Mouse (Mus musculus): ENCODE results near the gene Stpg3. TPM values are rescaled to one million over a fixed set of nuclear protein-coding genes. Genes with fewer than 3 reads are reported as not detected.

Gene Stpg3
- total RNA-seq, 2 experiments from 2014 or later, result not detected

GRCm38 (mm10) chr2:25178285-25178972 lies 36.0 kb downstream of the Stpg3 start:
- no peak for DNase-seq

GRCm38 (mm10) chr2:25177685-25178084 lies 36.8 kb downstream of the Stpg3 start:
- DNase-seq, result no peak

GRCm38 (mm10) chr2:25177076-25177475 lies 37.4 kb downstream of the Stpg3 start:
- DNase-seq, result no peak

- DNase-seq, result no peak
Measured at GRCm38 (mm10) chr2:25176573-25176972, 37.9 kb downstream of the Stpg3 start.

DNA sequence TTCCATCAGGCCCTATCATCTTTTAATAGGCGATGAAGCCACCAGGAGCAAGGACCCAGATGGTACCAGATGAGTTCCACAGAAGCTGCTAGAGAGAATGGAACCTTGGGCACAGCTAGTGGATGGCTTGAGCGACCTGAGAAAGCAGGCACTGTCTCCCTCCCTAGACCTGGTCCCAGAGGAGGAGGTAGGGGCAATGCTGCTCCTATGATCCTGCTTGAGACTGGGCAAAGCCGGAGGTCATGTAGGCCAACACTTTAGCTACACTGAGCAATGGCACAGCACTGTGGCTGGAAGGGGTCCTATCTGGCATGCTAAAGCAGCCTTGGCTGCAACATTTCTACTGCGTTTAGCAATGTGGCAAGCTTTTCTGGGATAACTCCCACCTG lies 38.8 kb downstream of the Stpg3 start:
- DNase-seq, result no peak

- no peak for DNase-seq
Measured at GRCm38 (mm10) chr2:25174866-25175689, 39.4 kb downstream of the Stpg3 start.

DNA sequence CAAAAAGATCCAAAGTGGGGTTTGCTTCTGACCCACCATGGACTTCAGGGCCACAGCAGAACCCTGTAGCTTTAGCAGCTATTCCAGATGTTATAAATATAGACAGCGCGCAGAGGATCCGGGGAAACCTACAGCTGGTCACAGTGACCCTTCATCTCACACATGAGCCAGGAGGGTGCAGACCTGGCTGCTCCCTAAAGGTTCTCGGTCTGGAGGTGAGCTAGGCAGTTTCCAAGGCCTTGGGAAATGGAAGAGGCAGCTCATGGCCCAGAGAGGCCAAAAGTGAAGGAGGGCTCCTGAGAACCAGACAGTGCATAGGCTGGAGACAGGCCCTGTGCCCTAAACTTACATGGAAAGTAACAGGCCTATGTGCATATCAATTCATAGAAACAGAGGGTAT lies 40.6 kb downstream of the Stpg3 start:
- DNase-seq, result no peak

GRCm38 (mm10) chr2:25172629-25173028 lies 41.8 kb downstream of the Stpg3 start:
- DNase-seq, result no peak

DNA sequence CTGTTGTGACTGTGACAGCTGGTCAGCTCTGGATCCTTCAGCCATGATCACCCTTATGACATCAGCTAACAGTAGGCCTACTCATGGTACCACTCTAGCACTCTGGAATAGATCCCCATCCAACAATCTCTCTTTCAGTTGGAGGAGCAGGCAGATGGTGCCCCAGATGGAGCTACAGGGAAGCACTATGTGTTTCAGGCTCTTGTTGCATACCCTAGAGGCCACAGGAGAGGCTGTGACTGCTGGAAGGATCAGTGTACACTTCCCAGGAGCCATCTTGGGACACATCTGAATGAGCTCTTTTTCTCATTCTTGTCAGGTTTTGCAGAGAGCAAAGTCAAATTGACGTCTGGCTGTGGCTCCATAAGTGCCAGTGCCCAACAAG lies 42.7 kb downstream of the Stpg3 start:
- DNase-seq, result no peak

DNA sequence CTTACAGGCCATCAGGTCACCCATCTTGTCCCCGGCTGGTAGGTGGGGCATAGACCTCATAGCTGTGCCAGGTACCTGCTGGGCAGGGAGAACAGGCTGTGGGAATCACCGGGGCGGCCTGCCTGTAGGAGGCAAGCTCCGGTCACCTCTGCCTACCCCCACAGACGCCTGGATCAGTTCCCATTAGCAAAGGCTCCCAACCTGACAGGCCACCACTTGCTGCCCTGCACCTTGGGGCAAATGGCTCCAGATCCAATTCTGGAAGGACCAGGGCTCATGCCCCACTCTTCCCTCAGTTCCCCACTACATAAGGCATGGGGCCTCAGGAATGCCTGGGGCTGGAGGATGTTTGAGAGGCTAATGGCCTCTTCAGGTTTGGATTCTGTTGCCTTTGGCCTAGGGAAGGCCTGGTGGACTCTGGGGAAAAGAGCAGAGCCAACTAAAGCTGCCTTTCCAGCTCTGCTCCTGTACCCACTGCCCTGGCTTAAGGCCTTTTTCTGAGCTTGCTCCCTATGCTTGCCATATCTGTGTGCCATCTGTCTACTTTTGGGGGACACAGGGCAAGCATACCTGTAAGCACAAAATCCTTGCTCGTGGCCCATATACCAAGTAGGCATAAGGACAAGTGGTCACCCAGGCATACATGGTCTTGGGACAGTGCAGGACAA lies 43.2 kb downstream of the Stpg3 start:
- DNase-seq, result no peak

- no peak for DNase-seq
Measured at GRCm38 (mm10) chr2:25170326-25171100, 43.9 kb downstream of the Stpg3 start.

DNA sequence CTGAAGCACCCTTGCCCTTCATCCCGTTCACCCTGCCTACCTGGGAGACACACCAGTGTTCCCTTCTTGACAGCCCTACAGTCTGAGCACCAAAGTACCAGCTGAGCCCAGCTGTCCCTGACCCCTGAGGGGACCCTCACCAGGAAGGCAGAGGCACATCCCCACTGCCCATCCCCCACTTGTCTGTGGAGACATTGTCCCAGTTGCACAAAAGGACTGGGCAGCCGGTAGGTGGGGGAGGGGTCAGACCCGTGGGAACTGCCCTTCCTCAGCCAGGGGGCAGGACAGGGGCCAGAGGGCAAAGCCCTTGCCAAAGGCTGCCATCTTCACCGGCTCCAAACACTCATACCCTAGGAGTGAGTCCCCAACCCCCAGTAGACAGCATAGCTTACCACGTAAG lies 44.7 kb downstream of the Stpg3 start:
- no peak for DNase-seq

- no peak for DNase-seq
Measured at GRCm38 (mm10) chr2:25168665-25168978, 45.8 kb downstream of the Stpg3 start.

DNA sequence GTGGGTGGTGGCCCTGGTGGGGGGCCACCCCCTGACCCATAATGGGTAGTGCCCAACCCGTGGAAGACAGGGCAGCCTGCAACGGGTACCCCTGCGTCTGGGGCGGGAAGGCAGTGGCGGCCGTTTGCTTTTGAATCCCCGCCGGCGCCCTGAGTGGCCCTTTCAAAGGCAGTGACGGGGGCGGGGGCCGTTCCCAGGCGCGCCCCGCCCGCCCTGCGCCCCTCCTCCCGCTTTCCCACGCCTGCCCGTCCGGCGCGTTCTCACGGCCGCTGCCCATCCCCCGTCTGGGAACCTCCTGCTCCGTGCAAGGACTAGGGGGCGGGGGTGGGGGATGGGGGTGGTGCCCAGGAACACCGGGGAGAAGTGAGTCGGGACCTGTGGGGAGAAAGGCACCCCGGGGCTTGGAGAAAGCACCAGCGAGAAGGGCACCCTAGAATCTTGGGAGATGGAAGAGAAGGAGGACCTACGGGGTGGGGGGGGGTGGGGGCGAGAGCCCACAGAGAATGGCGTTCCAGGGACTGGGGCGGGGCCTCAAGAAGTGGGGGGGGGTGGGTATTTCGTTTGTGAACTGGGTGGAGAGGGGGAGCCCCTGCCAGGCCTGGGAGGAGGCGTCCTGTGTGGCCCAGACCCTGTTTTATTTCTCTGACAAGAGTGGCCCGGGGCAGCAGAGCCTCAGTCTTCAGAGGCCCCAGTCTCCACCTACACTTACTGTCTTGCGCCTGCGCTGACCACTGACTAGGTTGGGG lies 46.3 kb downstream of the Stpg3 start:
- DNase-seq, result peak; percentile 83

GRCm38 (mm10) chr2:25167481-25167880 lies 47.0 kb downstream of the Stpg3 start:
- DNase-seq, result no peak

Other genes starting within 250 kb of the Stpg3 start
- 100 to 1,000 TPM in 1 of 2 experiments, 10 to 100 TPM in 1; 95.2 to 101 TPM for gene Mrpl41, start 239.5 kb downstream of the Stpg3 start, total RNA-seq (2021)
- 10 to 100 TPM; 37.4 to 43.1 TPM for gene Pnpla7, start 238.6 kb downstream of the Stpg3 start, total RNA-seq (2021)
- gene Nsmf, start 160.3 kb downstream of the Stpg3 start, total RNA-seq (2021), result 10 to 100 TPM; 53.4 to 68.3 TPM
- gene Entpd8, start 134.3 kb downstream of the Stpg3 start, total RNA-seq (2021), result 1 to 10 TPM; 7.0 to 9.7 TPM
- gene Noxa1, start 119.5 kb downstream of the Stpg3 start, total RNA-seq (2021), result not detected
- gene Nrarp, start 33.9 kb downstream of the Stpg3 start, total RNA-seq (2021), result 10 to 100 TPM; 15.1 to 15.5 TPM
- 10 to 100 TPM; 13.9 to 19.5 TPM for gene Tor4a, start 17.8 kb downstream of the Stpg3 start, total RNA-seq (2021)
- gene Nelfb, start 3.1 kb downstream of the Stpg3 start, total RNA-seq (2021), result 10 to 100 TPM; 46.3 to 48.8 TPM
- not detected for gene Fam166a, start 4.1 kb upstream of the Stpg3 start, total RNA-seq (2021)
- gene Tubb4b, start 10.1 kb upstream of the Stpg3 start, total RNA-seq (2021), result 100 to 1,000 TPM; 264 to 293 TPM
- not detected for gene Slc34a3, start 19.7 kb upstream of the Stpg3 start, total RNA-seq (2021)
- gene Rnf224, start 22.1 kb upstream of the Stpg3 start, total RNA-seq (2021), result not detected
- 1 to 10 TPM; 6.4 to 7.3 TPM for gene Rnf208, start 27.6 kb upstream of the Stpg3 start, total RNA-seq (2021)
- not detected for gene Cysrt1, start 27.8 kb upstream of the Stpg3 start, total RNA-seq (2021)
- gene AL732309.1, start 32.2 kb upstream of the Stpg3 start, total RNA-seq (2021), result 1 to 10 TPM; 2.3 to 3.3 TPM
- gene Tmem203, start 40.8 kb upstream of the Stpg3 start, total RNA-seq (2021), result 10 to 100 TPM; 27.7 to 31.0 TPM
- gene Tprn, start 48.0 kb upstream of the Stpg3 start, total RNA-seq (2021), result 10 to 100 TPM; 11.2 to 11.4 TPM
- gene Ssna1, start 57.8 kb upstream of the Stpg3 start, total RNA-seq (2021), result 10 to 100 TPM; 48.0 to 52.2 TPM
- 10 to 100 TPM; 61.0 to 73.1 TPM for gene Anapc2, start 57.8 kb upstream of the Stpg3 start, total RNA-seq (2021)
- gene Tmem210, start 73.5 kb upstream of the Stpg3 start, total RNA-seq (2021), result not detected
- not detected for gene Lrrc26, start 75.3 kb upstream of the Stpg3 start, total RNA-seq (2021)
- gene Grin1, start 104.5 kb upstream of the Stpg3 start, total RNA-seq (2021), result 1 to 10 TPM; 7.3 to 9.6 TPM
- gene Man1b1, start 117.7 kb upstream of the Stpg3 start, total RNA-seq (2021), result 10 to 100 TPM; 41.5 to 41.9 TPM
- 10 to 100 TPM; 15.4 to 19.1 TPM for gene Dpp7, start 141.7 kb upstream of the Stpg3 start, total RNA-seq (2021)
- 10 to 100 TPM; 11.2 to 11.8 TPM for gene Uap1l1, start 151.0 kb upstream of the Stpg3 start, total RNA-seq (2021)
- 1 to 10 TPM; 3.3 to 5.3 TPM for gene Sapcd2, start 157.7 kb upstream of the Stpg3 start, total RNA-seq (2021)
- gene Entpd2, start 181.2 kb upstream of the Stpg3 start, total RNA-seq (2021), result 10 to 100 TPM; 11.7 to 15.1 TPM
- 10 to 100 TPM; 67.8 to 83.9 TPM for gene Npdc1, start 184.7 kb upstream of the Stpg3 start, total RNA-seq (2021)
- gene Fut7, start 208.6 kb upstream of the Stpg3 start, total RNA-seq (2021), result 1 to 10 TPM in 1 of 2 experiments, under 1 TPM in 1; 0.67 to 1.1 TPM
- gene Abca2, start 214.1 kb upstream of the Stpg3 start, total RNA-seq (2021), result 10 to 100 TPM; 21.1 to 27.4 TPM
- gene Clic3, start 242.2 kb upstream of the Stpg3 start, total RNA-seq (2021), result under 1 TPM; 0.90 to 0.91 TPM
- 10 to 100 TPM; 33.1 to 42.3 TPM for gene Paxx, start 246.5 kb upstream of the Stpg3 start, total RNA-seq (2021)